Comparison of ENCODE assay signal across 9 mouse cellular contexts in genomic region chr15:56810151-56810550, GRCm38 (mm10).
DNase-seq lines count a peak whose midpoint lies in the region; ATAC-seq and TF ChIP-seq lines count a peak whose summit lies in the region.
"Had no signal": no experiment of that assay in that cellular context is flagged by ENCODE, and none has a peak within 500 bp of the region (broad histone marks: within the 10 kb centered on the region; RNA-seq: fewer than 3 reads in every experiment).

No protein-coding gene starts in this region.

- H3K4me3 ChIP-seq in heart, embryonic 10.5 days = 0 out of 2 replicates have a peak overlapping the region, but pooled peaks have one; percentile 12
- H3K4me3 ChIP-seq in forebrain, postnatal 0 days (ENCODE audit: low read depth, low read length) = no peak overlapping the region
- no peak overlapping the region for H3K4me3 ChIP-seq in liver, postnatal 0 days (ENCODE audit: low read depth, low read length)
- H3K4me3 ChIP-seq: megakaryocyte, embryonic 14.5 days had no signal

- no peak for DNase-seq in heart, embryonic 10.5 days (ENCODE audit: low spot score)
- DNase-seq in heart, postnatal 36 days = no peak
- DNase-seq in R1 (ENCODE audit: low read depth, low spot score) = peak; percentile 55
- no peak for DNase-seq in forebrain, postnatal 0 days
- DNase-seq in liver, postnatal 0 days = peak; percentile 15
- DNase-seq in urinary bladder, postnatal 25 days (ENCODE audit: low spot score) = no peak
- DNase-seq in urinary bladder, postnatal 10 days (ENCODE audit: low spot score) = no peak
- DNase-seq in adipocyte (ENCODE audit: low spot score) = no peak

- H3K9me3 ChIP-seq in heart, embryonic 10.5 days = no peaks in the 10 kb centered on the region
- no peaks in the 10 kb centered on the region for H3K9me3 ChIP-seq in forebrain, postnatal 0 days (ENCODE audit: low read length)
- H3K9me3 ChIP-seq in liver, postnatal 0 days (ENCODE audit: low read length) = no peaks in the 10 kb centered on the region
- H3K9me3 ChIP-seq: megakaryocyte, embryonic 14.5 days had no signal

- TF ChIP-seq EP300 in liver, postnatal 0 days (IDR thresholded peaks at IDR 0.05; ENCODE audit: low read depth) = no peak

- intact Hi-C loops in heart, postnatal 36 days (cut with DNase I) = no loop called here

- no peaks in the 10 kb centered on the region; the same call in 1 of the 2 replicates for H3K4me1 ChIP-seq in heart, embryonic 10.5 days
- H3K4me1 ChIP-seq in forebrain, postnatal 0 days (ENCODE audit: insufficient read depth) = no peaks in the 10 kb centered on the region
- H3K4me1 ChIP-seq in liver, postnatal 0 days (ENCODE audit: insufficient read depth) = no peaks in the 10 kb centered on the region

- no peak for ATAC-seq in forebrain, postnatal 0 days
- ATAC-seq in liver, postnatal 0 days = peak; percentile 49; the same call in 1 of the 2 replicates

- H3K27me3 ChIP-seq in heart, embryonic 10.5 days (ENCODE audit: insufficient read depth, poor library complexity, severe bottlenecking) = no peaks in the 10 kb centered on the region
- H3K27me3 ChIP-seq in forebrain, postnatal 0 days (ENCODE audit: insufficient read depth, low read length) = no peaks in the 10 kb centered on the region
- H3K27me3 ChIP-seq in liver, postnatal 0 days (ENCODE audit: insufficient read depth, low read length) = no peaks in the 10 kb centered on the region
- H3K27me3 ChIP-seq: megakaryocyte, embryonic 14.5 days had no signal

- peak overlapping the region; percentile 8; the same call in 1 of the 2 replicates for H3K4me2 ChIP-seq in forebrain, postnatal 0 days (ENCODE audit: low read depth)
- H3K4me2 ChIP-seq in liver, postnatal 0 days (ENCODE audit: low read depth, low read length) = no peak overlapping the region

- WGBS in heart, embryonic 10.5 days = 41% methylated on average over 13 of the region's 13 CpGs
- 38% methylated on average over 13 of the region's 13 CpGs for WGBS in forebrain, postnatal 0 days
- 46% methylated on average over 13 of the region's 13 CpGs for WGBS in liver, postnatal 0 days (ENCODE audit: insufficient replicate concordance)

- H3K9ac ChIP-seq in forebrain, postnatal 0 days = no peak overlapping the region
- H3K9ac ChIP-seq in liver, postnatal 0 days (replicated peaks) = no peak overlapping the region

- TF ChIP-seq CTCF in forebrain, postnatal 0 days (IDR thresholded peaks at IDR 0.05; ENCODE audit: low read depth) = no peak
- TF ChIP-seq CTCF in liver, postnatal 0 days (IDR thresholded peaks at IDR 0.05; ENCODE audit: low read depth) = no peak

- no peaks in the 10 kb centered on the region for H3K36me3 ChIP-seq in heart, embryonic 10.5 days
- no peaks in the 10 kb centered on the region for H3K36me3 ChIP-seq in forebrain, postnatal 0 days (ENCODE audit: insufficient read depth)
- no peaks in the 10 kb centered on the region for H3K36me3 ChIP-seq in liver, postnatal 0 days (replicated peaks; ENCODE audit: insufficient read depth, low read length)

- no peak overlapping the region for H3K27ac ChIP-seq in heart, embryonic 10.5 days
- H3K27ac ChIP-seq in forebrain, postnatal 0 days (ENCODE audit: low read depth, low read length) = no peak overlapping the region
- no peak overlapping the region for H3K27ac ChIP-seq in liver, postnatal 0 days (ENCODE audit: low read depth)

Comparison
In these comparisons a context has a peak if more than half of its experiments do, and no peak if none do; other contexts are left out.
1. DNase-seq: peak in R1 (single experiment) and liver, postnatal 0 days (single experiment); none in heart, embryonic 10.5 days (single experiment), heart, postnatal 36 days (0 of 2), forebrain, postnatal 0 days (single experiment), urinary bladder, postnatal 25 days (single experiment), urinary bladder, postnatal 10 days (single experiment) and adipocyte (single experiment).